Mouse (Mus musculus) bone marrow macrophage, adult 2 months (primary cell): Measurements from ENCODE around the gene Car6. TPM values are rescaled to one million over a fixed set of nuclear protein-coding genes. Genes with fewer than 3 reads are reported as not detected.

Experiments used
- H3K27ac ChIP-seq: 2 replicates; pipeline ENCODE4 v1.5.1; 2012; ENCODE audit warnings: low read depth, low read length; ENCODE audit not compliant: insufficient read depth
- H3K4me1 ChIP-seq: 2 replicates; pipeline ENCODE4 v1.6.1; 2012; ENCODE audit warnings: low read length; ENCODE audit not compliant: control insufficient read depth, insufficient read depth
- H3K4me3 ChIP-seq: 2 replicates; pipeline ENCODE4 v1.5.1; 2012; ENCODE audit warnings: mild to moderate bottlenecking, low read length, moderate library complexity; ENCODE audit not compliant: insufficient read depth
- CTCF ChIP-seq: IDR thresholded peaks from 2 replicates; pipeline ENCODE4 v1.5.1; 2012; ENCODE audit warnings: low read depth, mild to moderate bottlenecking, low read length, moderate library complexity
- POLR2A ChIP-seq: IDR thresholded peaks from 2 replicates; pipeline ENCODE4 v1.6.1; 2012; ENCODE audit warnings: mild to moderate bottlenecking, low read depth, low read length, borderline replicate concordance
- polyA plus RNA-seq: library from polyadenylated mRNA; stranded (reverse); fragments of >200 nt; gene quantifications from 2 replicates; pipeline ENCODE4 v1.2.4, GENCODE M21; 2012; ENCODE audit not compliant: missing spikeins, insufficient read depth, insufficient read length

The Car6 gene
- polyA plus RNA-seq, 1 experiment, result not detected

- TF ChIP-seq CTCF (no peak), POLR2A (no peak)
- H3K27ac ChIP-seq, result no peak overlapping the region
- no peak overlapping the region for H3K4me3 ChIP-seq
- peaks cover 10% of the 10 kb centered on the region for H3K4me1 ChIP-seq
These were observed 62.0 kb downstream of the Car6 start for GRCm38 (mm10) chr4:150139090-150139489.

DNA sequence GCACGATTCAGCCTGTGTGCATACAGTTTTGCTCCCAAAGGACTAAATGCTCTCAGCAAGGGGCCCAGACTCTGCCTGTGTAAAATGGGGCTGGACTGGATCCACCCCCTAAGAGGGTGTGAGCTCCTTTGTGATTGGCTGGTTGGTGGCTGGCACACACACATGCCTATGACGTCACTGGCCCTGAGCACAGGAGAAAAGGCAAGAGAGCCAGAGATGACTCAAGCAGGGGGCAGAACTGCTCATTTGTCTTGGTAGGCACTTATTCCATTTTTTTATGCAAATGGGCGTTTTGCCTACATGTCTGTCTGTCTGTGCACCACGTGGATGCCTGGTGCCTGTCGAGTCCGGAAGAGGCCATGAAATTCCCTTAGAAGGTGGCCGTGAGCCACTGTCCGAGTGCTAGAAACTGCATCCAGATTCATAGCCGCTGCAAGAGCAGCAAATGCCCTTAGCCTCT lies 63.0 kb downstream of the Car6 start:
- H3K27ac ChIP-seq, result no peak overlapping the region
- H3K4me3 ChIP-seq, result peak overlapping the region; percentile 22
- TF ChIP-seq POLR2A (no peak), CTCF (no peak)
- H3K4me1 ChIP-seq, result peaks cover 10% of the 10 kb centered on the region

GRCm38 (mm10) chr4:150137368-150138083 lies 63.6 kb downstream of the Car6 start:
- no peak overlapping the region for H3K27ac ChIP-seq
- no peak overlapping the region for H3K4me3 ChIP-seq

More at GRCm38 (mm10) chr4:150137368-150138083, 63.6 kb downstream of the Car6 start:
- TF ChIP-seq POLR2A, result no peak
- no peak for TF ChIP-seq CTCF
- peaks cover 10% of the 10 kb centered on the region for H3K4me1 ChIP-seq

Other genes starting within 250 kb of the Car6 start
- 1.2 TPM in 1 of 2 replicates, not detected in the other for gene Spsb1, start 246.3 kb downstream of the Car6 start, polyA plus RNA-seq
- 35.4 and 41.1 TPM in 2 replicates for gene H6pd, start 192.3 kb downstream of the Car6 start, polyA plus RNA-seq
- gene Gpr157, start 114.0 kb downstream of the Car6 start, polyA plus RNA-seq, result 4.8 and 5.1 TPM in 2 replicates
- 0.43 TPM in 1 of 2 replicates, not detected in the other for gene Slc2a5, start 82.0 kb downstream of the Car6 start, polyA plus RNA-seq
- gene Slc2a7, start 52.4 kb downstream of the Car6 start, polyA plus RNA-seq, result not detected in 2 replicates
- 331 and 370 TPM in 2 replicates for gene Eno1, start 35.4 kb upstream of the Car6 start, polyA plus RNA-seq
- gene Rere, start 80.3 kb upstream of the Car6 start, polyA plus RNA-seq, result 77.7 and 90.2 TPM in 2 replicates